Mouse (Mus musculus) ES-E14 (cell line): ENCODE measurements around the gene Uchl5.

Experiments
- CHD2 ChIP-seq: IDR thresholded peaks from 2 replicates; pipeline ENCODE4 v1.6.1; 2014; ENCODE audit warnings: mild to moderate bottlenecking, low read depth, low read length, inconsistent platforms
- ZC3H11A ChIP-seq: IDR thresholded peaks from 2 replicates; pipeline ENCODE4 v1.6.1; 2012; ENCODE audit warnings: low read depth, mild to moderate bottlenecking, inconsistent platforms, low read length, borderline replicate concordance

GRCm38 (mm10) chr1:143773082-143773481, 4.0 kb upstream of the Uchl5 start:
- TF ChIP-seq CHD2 = no peak
- TF ChIP-seq ZC3H11A = no peak
